ENCODE assay signal across 17 mouse cellular contexts in the genomic region with DNA sequence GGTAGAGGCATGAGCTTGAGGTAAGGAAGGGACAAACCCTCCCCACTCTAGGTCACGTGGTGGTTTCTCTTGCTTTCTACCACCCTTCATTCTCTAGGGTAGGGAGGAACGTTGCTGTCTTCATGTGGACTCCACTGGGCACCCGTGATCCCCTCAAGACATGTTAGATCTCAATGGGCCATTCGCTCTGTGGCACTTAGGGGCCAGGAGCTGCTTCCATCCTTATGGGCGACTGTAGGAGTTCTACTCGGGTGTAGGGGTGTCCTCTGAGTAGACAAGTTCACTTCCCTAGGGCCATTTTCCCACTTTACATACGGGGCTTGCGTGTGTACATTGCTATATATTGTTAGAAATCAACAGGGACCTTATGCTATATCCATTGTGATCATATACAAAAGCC. TPM values are rescaled to one million over a fixed set of nuclear protein-coding genes. Genes with fewer than 3 reads are reported as not detected.
DNase-seq lines count a peak whose midpoint lies in the region; ATAC-seq and TF ChIP-seq lines count a peak whose summit lies in the region.
"Had no signal": no experiment of that assay in that cellular context is flagged by ENCODE, and none has a peak within 500 bp of the region (broad histone marks: within the 10 kb centered on the region; RNA-seq: fewer than 3 reads in every experiment).

No protein-coding gene starts in this region.

- H3K4me2 ChIP-seq in forebrain, embryonic 11.5 days (ENCODE audit: low read depth, low read length, severe bottlenecking): no peak overlapping the region
- no peak overlapping the region for H3K4me2 ChIP-seq in forebrain, postnatal 0 days (ENCODE audit: low read depth)
- H3K4me2 ChIP-seq in midbrain, postnatal 0 days (ENCODE audit: low read depth, low read length, poor library complexity, severe bottlenecking): no peak overlapping the region
- H3K4me2 ChIP-seq in embryonic facial prominence, embryonic 15.5 days (replicated peaks): no peak overlapping the region
- H3K4me2 ChIP-seq in limb, embryonic 15.5 days: no peak overlapping the region
- H3K4me2 ChIP-seq: liver, embryonic 12.5 days; lung, embryonic 14.5 days had no signal

- no peak overlapping the region for H3K4me3 ChIP-seq in forebrain, embryonic 11.5 days (ENCODE audit: low read depth, low read length)
- H3K4me3 ChIP-seq in forebrain, postnatal 0 days (ENCODE audit: low read depth, low read length): no peak overlapping the region
- H3K4me3 ChIP-seq in midbrain, embryonic 10.5 days: no peak overlapping the region
- H3K4me3 ChIP-seq in midbrain, postnatal 0 days (ENCODE audit: low read depth, low read length): no peak overlapping the region
- no peak overlapping the region for H3K4me3 ChIP-seq in embryonic facial prominence, embryonic 15.5 days (replicated peaks)
- H3K4me3 ChIP-seq in limb, embryonic 15.5 days: no peak overlapping the region
- H3K4me3 ChIP-seq: liver, embryonic 12.5 days had no signal

- H3K9me3 ChIP-seq in forebrain, embryonic 11.5 days (ENCODE audit: control insufficient read depth, low read length): no peaks in the 10 kb centered on the region; the same call in 1 of the 2 replicates
- H3K9me3 ChIP-seq in forebrain, postnatal 0 days (ENCODE audit: low read length): no peaks in the 10 kb centered on the region
- H3K9me3 ChIP-seq in midbrain, embryonic 10.5 days (replicated peaks): 0 out of 2 replicates have a peak, but pooled peaks cover 3% of the 10 kb centered on the region
- no peaks in the 10 kb centered on the region for H3K9me3 ChIP-seq in midbrain, postnatal 0 days (ENCODE audit: low read length)
- no peaks in the 10 kb centered on the region for H3K9me3 ChIP-seq in embryonic facial prominence, embryonic 15.5 days (replicated peaks)
- H3K9me3 ChIP-seq in limb, embryonic 15.5 days: no peaks in the 10 kb centered on the region
- H3K9me3 ChIP-seq: liver, embryonic 12.5 days had no signal

- H3K27me3 ChIP-seq in forebrain, embryonic 11.5 days (ENCODE audit: control insufficient read depth, insufficient read depth, low read length): peaks cover 16% of the 10 kb centered on the region
- H3K27me3 ChIP-seq in forebrain, postnatal 0 days (ENCODE audit: insufficient read depth, low read length): peaks cover 8% of the 10 kb centered on the region; the same call in 1 of the 2 replicates
- peaks cover 62% of the 10 kb centered on the region for H3K27me3 ChIP-seq in midbrain, embryonic 10.5 days (ENCODE audit: low read depth, poor library complexity, severe bottlenecking)
- peaks cover 4% of the 10 kb centered on the region; the same call in 1 of the 2 replicates for H3K27me3 ChIP-seq in midbrain, postnatal 0 days (ENCODE audit: insufficient read depth, low read length)
- no peaks in the 10 kb centered on the region for H3K27me3 ChIP-seq in embryonic facial prominence, embryonic 15.5 days
- H3K27me3 ChIP-seq in limb, embryonic 15.5 days: no peaks in the 10 kb centered on the region
- H3K27me3 ChIP-seq: CH12.LX had no signal

- 71% methylated on average over 8 of the region's 8 CpGs for WGBS in forebrain, embryonic 11.5 days
- 69% methylated on average over 8 of the region's 8 CpGs for WGBS in forebrain, postnatal 0 days
- 81% methylated on average over 8 of the region's 8 CpGs for WGBS in midbrain, embryonic 10.5 days
- WGBS in midbrain, postnatal 0 days: 70% methylated on average over 8 of the region's 8 CpGs
- 81% methylated on average over 8 of the region's 8 CpGs for WGBS in embryonic facial prominence, embryonic 15.5 days
- WGBS in limb, embryonic 15.5 days: 80% methylated on average over 8 of the region's 8 CpGs

- ATAC-seq in forebrain, embryonic 11.5 days (replicated peaks; ENCODE audit: low FRiP score): no peak
- no peak for ATAC-seq in forebrain, postnatal 0 days
- ATAC-seq in midbrain, postnatal 0 days (ENCODE audit: low FRiP score): no peak
- no peak for ATAC-seq in embryonic facial prominence, embryonic 15.5 days (ENCODE audit: insufficient number of reproducible peaks, low FRiP score, low TSS enrichment, low read depth)
- ATAC-seq in limb, embryonic 15.5 days (ENCODE audit: insufficient number of reproducible peaks, low FRiP score, low TSS enrichment, low read depth): no peak
- ATAC-seq: liver, embryonic 12.5 days had no signal

- no peaks in the 10 kb centered on the region for H3K36me3 ChIP-seq in forebrain, embryonic 11.5 days (ENCODE audit: control insufficient read depth, insufficient read depth, low read length)
- no peaks in the 10 kb centered on the region for H3K36me3 ChIP-seq in forebrain, postnatal 0 days (ENCODE audit: insufficient read depth)
- H3K36me3 ChIP-seq in midbrain, embryonic 10.5 days: peaks cover 7% of the 10 kb centered on the region; the same call in 1 of the 2 replicates
- no peaks in the 10 kb centered on the region for H3K36me3 ChIP-seq in midbrain, postnatal 0 days (ENCODE audit: insufficient read depth, low read length)
- no peaks in the 10 kb centered on the region for H3K36me3 ChIP-seq in embryonic facial prominence, embryonic 15.5 days
- no peaks in the 10 kb centered on the region for H3K36me3 ChIP-seq in limb, embryonic 15.5 days
- H3K36me3 ChIP-seq: liver, embryonic 12.5 days had no signal

- peak; percentile 52 for DNase-seq in forebrain, embryonic 11.5 days (ENCODE audit: low spot score)
- no peak for DNase-seq in forebrain, postnatal 0 days
- DNase-seq in midbrain, embryonic 10.5 days (ENCODE audit: low spot score): no peak
- no peak for DNase-seq in midbrain, postnatal 0 days (ENCODE audit: low spot score)
- no peak for DNase-seq in adrenal gland, postnatal 4 days (ENCODE audit: low spot score in 2 of 2)
- no peak for DNase-seq in lung, postnatal 4 days
- DNase-seq: adrenal gland, adult 8-10 months; cerebellum, adult 18-20 months; thymus, postnatal 36 days had no signal

- TF ChIP-seq CTCF in forebrain, postnatal 0 days (IDR thresholded peaks at IDR 0.05; ENCODE audit: low read depth): no peak
- no peak for TF ChIP-seq CTCF in midbrain, postnatal 0 days (IDR thresholded peaks at IDR 0.05)

- H3K4me1 ChIP-seq in forebrain, embryonic 11.5 days (replicated peaks; ENCODE audit: control insufficient read depth, insufficient read depth, low read length): peaks cover 19% of the 10 kb centered on the region
- no peaks in the 10 kb centered on the region for H3K4me1 ChIP-seq in forebrain, postnatal 0 days (ENCODE audit: insufficient read depth)
- peaks cover 61% of the 10 kb centered on the region for H3K4me1 ChIP-seq in midbrain, embryonic 10.5 days
- 0 out of 2 replicates have a peak, but pooled peaks cover 2% of the 10 kb centered on the region for H3K4me1 ChIP-seq in midbrain, postnatal 0 days (ENCODE audit: insufficient read depth, low read length)
- H3K4me1 ChIP-seq in embryonic facial prominence, embryonic 15.5 days: peaks cover 19% of the 10 kb centered on the region
- peaks cover 10% of the 10 kb centered on the region for H3K4me1 ChIP-seq in limb, embryonic 15.5 days

- peak overlapping the region; percentile 99 for H3K27ac ChIP-seq in forebrain, embryonic 11.5 days (ENCODE audit: low read depth, low read length)
- no peak overlapping the region for H3K27ac ChIP-seq in forebrain, postnatal 0 days (ENCODE audit: low read depth, low read length)
- peak overlapping the region; percentile 99 for H3K27ac ChIP-seq in midbrain, embryonic 10.5 days (replicated peaks)
- no peak overlapping the region for H3K27ac ChIP-seq in midbrain, postnatal 0 days (ENCODE audit: low read depth, low read length)
- 0 out of 2 replicates have a peak overlapping the region, but pooled peaks have one; percentile 61 for H3K27ac ChIP-seq in embryonic facial prominence, embryonic 15.5 days (replicated peaks)
- peak overlapping the region; percentile 87; the same call in 1 of the 2 replicates for H3K27ac ChIP-seq in limb, embryonic 15.5 days
- H3K27ac ChIP-seq: liver, embryonic 12.5 days; macrophage had no signal

- H3K9ac ChIP-seq in forebrain, embryonic 11.5 days (ENCODE audit: low read length): no peak overlapping the region
- no peak overlapping the region for H3K9ac ChIP-seq in forebrain, postnatal 0 days
- H3K9ac ChIP-seq in midbrain, postnatal 0 days (replicated peaks; ENCODE audit: low read length, poor library complexity, severe bottlenecking): no peak overlapping the region
- H3K9ac ChIP-seq in embryonic facial prominence, embryonic 15.5 days: no peak overlapping the region
- H3K9ac ChIP-seq in limb, embryonic 15.5 days: no peak overlapping the region
- H3K9ac ChIP-seq: liver, embryonic 12.5 days had no signal

RNA-seq across cellular contexts. Expression of a gene that starts 5.4 kb away (rescaled TPM):
- 185 and 192 TPM in 2 replicates for polyA plus RNA-seq in forebrain, embryonic 11.5 days (2014; fragmentation: Nextera tagmentation; extraction: Ambion mirVana)
- total RNA-seq in forebrain, postnatal 0 days (2014; rRNA removed): 23.5 and 40.9 TPM in 2 replicates
- polyA plus RNA-seq in forebrain, postnatal 0 days (2015; fragmentation: Nextera tagmentation; extraction: Ambion mirVana): 22.4 and 23.1 TPM in 2 replicates
- polyA plus RNA-seq in midbrain, embryonic 10.5 days (2016; fragmentation: Nextera tagmentation; extraction: Ambion mirVana): 49.2 and 49.5 TPM in 2 replicates
- 40.9 and 53.4 TPM in 2 replicates for total RNA-seq in midbrain, postnatal 0 days (2014; rRNA removed)
- polyA plus RNA-seq in midbrain, postnatal 0 days (2015; fragmentation: Nextera tagmentation; extraction: Ambion mirVana): 12.3 and 12.9 TPM in 2 replicates
- 236 and 242 TPM in 2 replicates for polyA plus RNA-seq in embryonic facial prominence, embryonic 15.5 days (2015; fragmentation: Nextera tagmentation; extraction: Ambion mirVana)
- polyA plus RNA-seq in limb, embryonic 15.5 days (2015; fragmentation: Nextera tagmentation; extraction: Ambion mirVana): 233 and 299 TPM in 2 replicates
- total RNA-seq in adrenal gland, postnatal 4 days (2021): 10 to 100 TPM; 86.7 to 87.7 TPM
- total RNA-seq: CH12.LX; monocyte, adult 5-6 weeks; neutrophil, adult 5-6 weeks had no signal

Comparison
In these comparisons a context has a peak if more than half of its experiments do, and no peak if none do; other contexts are left out.
1. H3K27ac ChIP-seq: peak in forebrain, embryonic 11.5 days (single experiment), midbrain, embryonic 10.5 days (single experiment), embryonic facial prominence, embryonic 15.5 days (single experiment) and limb, embryonic 15.5 days (single experiment); none in forebrain, postnatal 0 days (single experiment) and midbrain, postnatal 0 days (single experiment).